Mouse (Mus musculus) CH12.LX (cell line): ENCODE results near the gene Ube2v1. TPM values are rescaled to one million over a fixed set of nuclear protein-coding genes. Genes with fewer than 3 reads are reported as not detected.

Experiments
- DNase-seq: peaks from one replicate; pipeline ENCODE4 v3.0.0-alpha.2; 2013; ENCODE audit errors: extremely low read depth
- H3K27ac ChIP-seq: 2 replicates; pipeline ENCODE4 v1.5.1; 2012; ENCODE audit warnings: low read depth, mild to moderate bottlenecking, control low read depth, moderate library complexity; ENCODE audit not compliant: insufficient read depth
- H3K27me3 ChIP-seq: replicated peaks from 2 replicates; pipeline ENCODE3; 2012; ENCODE audit warnings: inconsistent platforms
- H3K36me3 ChIP-seq, 2 experiments: replicated peaks in 1 of 2; 2 replicates each; pipeline versions ENCODE3 to v1.6.1; 2012; ENCODE audit warnings: inconsistent platforms in 1 of 2, low read length in 1 of 2, mild to moderate bottlenecking in 1 of 2, mixed read lengths in 1 of 2, moderate library complexity in 1 of 2; ENCODE audit not compliant: control insufficient read depth in 1 of 2, insufficient read depth in 1 of 2
- H3K4me1 ChIP-seq, 2 experiments: 2 replicates each; pipeline ENCODE4 v1.6.1; 2012; ENCODE audit warnings: inconsistent platforms in 1 of 2, moderate library complexity in 1 of 2; ENCODE audit not compliant: insufficient read depth in 2 of 2, control insufficient read depth in 1 of 2
- H3K4me2 ChIP-seq: 2 replicates; pipeline ENCODE4 v1.6.1; 2012; ENCODE audit warnings: low read depth, mild to moderate bottlenecking, control low read depth; ENCODE audit not compliant: poor library complexity, insufficient read depth, severe bottlenecking
- H3K4me3 ChIP-seq, 3 experiments: fragments of 150-350 bp in 1 of 3; sonication (generic) in 1 of 3; replicated peaks in 1 of 3; 2 replicates each; pipeline versions ENCODE3 to v1.5.1; 2011 to 2012; ENCODE audit warnings: low read depth in 2 of 3, low read length in 2 of 3, mild to moderate bottlenecking in 2 of 3, moderate library complexity in 2 of 3, control low read depth in 1 of 3, improper control_type of control experiment in 1 of 3, inconsistent platforms in 1 of 3, mixed read lengths in 1 of 3; ENCODE audit not compliant: poor library complexity in 1 of 3
- H3K79me2 ChIP-seq: replicated peaks from 2 replicates; pipeline ENCODE4 v1.6.1; 2012; ENCODE audit warnings: mild to moderate bottlenecking, moderate library complexity; ENCODE audit not compliant: control insufficient read depth, poor library complexity, insufficient read depth, severe bottlenecking; ENCODE audit errors: extremely low read depth
- H3K9ac ChIP-seq: 2 replicates; pipeline ENCODE4 v1.6.1; 2012; ENCODE audit warnings: low read depth, mild to moderate bottlenecking, control low read depth, moderate library complexity; ENCODE audit not compliant: insufficient read depth
- H3K9me3 ChIP-seq: replicated peaks from 2 replicates; pipeline ENCODE3; 2012; ENCODE audit warnings: low read length, inconsistent platforms, mixed read lengths
- BHLHE40 ChIP-seq: IDR thresholded peaks from 2 replicates; pipeline ENCODE4 v1.6.1; 2011; ENCODE audit warnings: mild to moderate bottlenecking, low read depth, low read length, improper control_type of control experiment
- CTCF ChIP-seq, 2 experiments: IDR thresholded peaks in 1 of 2; conservative IDR thresholded peaks in 1 of 2; 2 replicates each; pipeline ENCODE4 v1.5.1; 2011 to 2012; ENCODE audit warnings: low read depth in 2 of 2, low read length in 2 of 2, improper control_type of control experiment in 1 of 2, inconsistent platforms in 1 of 2, mild to moderate bottlenecking in 1 of 2, moderate library complexity in 1 of 2
- EP300 ChIP-seq: IDR thresholded peaks from 2 replicates; pipeline ENCODE4 v1.6.1; 2011; ENCODE audit warnings: low read length, improper control_type of control experiment
- ETS1 ChIP-seq: conservative IDR thresholded peaks from 2 replicates; pipeline ENCODE4 v1.6.1; 2012; ENCODE audit warnings: low read depth, mild to moderate bottlenecking, inconsistent platforms, low read length, improper control_type of control experiment, moderate library complexity
- GABPA ChIP-seq: IDR thresholded peaks from 2 replicates; pipeline ENCODE4 v1.6.1; 2012; ENCODE audit warnings: low read depth, low read length, improper control_type of control experiment, inconsistent platforms; ENCODE audit not compliant: insufficient replicate concordance
- HCFC1 ChIP-seq: IDR thresholded peaks from 2 replicates; pipeline ENCODE4 v1.6.1; 2012; ENCODE audit warnings: low read depth, mild to moderate bottlenecking, inconsistent platforms, low read length, improper control_type of control experiment
- IRF4 ChIP-seq: IDR thresholded peaks from 2 replicates; pipeline ENCODE4 v1.6.1; 2014; ENCODE audit warnings: low read depth, mild to moderate bottlenecking, inconsistent platforms, low read length, improper control_type of control experiment
- JUN ChIP-seq: IDR thresholded peaks from 2 replicates; pipeline ENCODE4 v1.6.1; 2011; ENCODE audit warnings: low read depth, mild to moderate bottlenecking, low read length, improper control_type of control experiment, moderate library complexity; ENCODE audit not compliant: insufficient read depth
- JUND ChIP-seq: conservative IDR thresholded peaks from 2 replicates; pipeline ENCODE4 v1.6.1; 2011; ENCODE audit warnings: low read depth, low read length, improper control_type of control experiment
- KAT2A ChIP-seq: IDR thresholded peaks from 2 replicates; pipeline ENCODE4 v1.6.1; 2012; ENCODE audit warnings: low read length, improper control_type of control experiment, inconsistent platforms; ENCODE audit not compliant: insufficient replicate concordance
- MAFK ChIP-seq: IDR thresholded peaks from 2 replicates; pipeline ENCODE4 v1.6.1; 2011; ENCODE audit warnings: low read length, improper control_type of control experiment; ENCODE audit not compliant: insufficient replicate concordance
- MAX ChIP-seq: IDR thresholded peaks from 2 replicates; pipeline ENCODE4 v1.6.1; 2011; ENCODE audit warnings: low read length, improper control_type of control experiment
- MAZ ChIP-seq: IDR thresholded peaks from 2 replicates; pipeline ENCODE4 v1.6.1; 2012; ENCODE audit warnings: low read depth, mild to moderate bottlenecking, inconsistent platforms, low read length, improper control_type of control experiment, moderate library complexity
- MXI1 ChIP-seq: IDR thresholded peaks from 2 replicates; pipeline ENCODE4 v1.6.1; 2011; ENCODE audit warnings: mild to moderate bottlenecking, low read depth, low read length, improper control_type of control experiment
- MYC ChIP-seq: IDR thresholded peaks from 2 replicates; pipeline ENCODE4 v1.6.1; 2011; ENCODE audit warnings: low read depth, mild to moderate bottlenecking, improper control_type of control experiment, low read length
- NELFE ChIP-seq: IDR thresholded peaks from 2 replicates; pipeline ENCODE4 v1.6.1; 2011; ENCODE audit warnings: low read depth, low read length, improper control_type of control experiment
- POLR2AphosphoS2 ChIP-seq: IDR thresholded peaks from 2 replicates; pipeline ENCODE4 v1.6.1; 2011; ENCODE audit warnings: low read depth, low read length, improper control_type of control experiment
- RAD21 ChIP-seq: IDR thresholded peaks from 2 replicates; pipeline ENCODE4 v1.6.1; 2011; ENCODE audit warnings: low read depth, mild to moderate bottlenecking, low read length, improper control_type of control experiment, moderate library complexity
- SMC3 ChIP-seq: IDR thresholded peaks from 2 replicates; pipeline ENCODE4 v1.6.1; 2011; ENCODE audit warnings: low read depth, low read length, improper control_type of control experiment
- TBP ChIP-seq: conservative IDR thresholded peaks from 2 replicates; pipeline ENCODE4 v1.6.1; 2011; ENCODE audit warnings: low read depth, low read length, improper control_type of control experiment
- USF1 ChIP-seq: IDR thresholded peaks from 2 replicates; pipeline ENCODE4 v1.6.1; 2014; ENCODE audit warnings: low read depth, mild to moderate bottlenecking, inconsistent platforms, low read length, improper control_type of control experiment
- ZC3H11A ChIP-seq: IDR thresholded peaks from 2 replicates; pipeline ENCODE4 v1.6.1; 2012; ENCODE audit warnings: low read depth, mild to moderate bottlenecking, inconsistent platforms, low read length, improper control_type of control experiment
- ZKSCAN1 ChIP-seq: IDR thresholded peaks from 2 replicates; pipeline ENCODE4 v1.6.1; 2012; ENCODE audit warnings: low read depth, inconsistent platforms, low read length, improper control_type of control experiment, borderline replicate concordance
- ZNF384 ChIP-seq: IDR thresholded peaks from 2 replicates; pipeline ENCODE4 v1.6.1; 2012; ENCODE audit warnings: low read depth, low read length, improper control_type of control experiment, inconsistent platforms
- dilution Hi-C: fragments of 300-500 bp; cut with MboI; formaldehyde crosslinking; loops from 2 replicates; pipeline ENCODE4 v1.14.3; 2020; ENCODE audit warnings: low sequenced_read_pairs; ENCODE audit not compliant: extremely low pct_unique_long_range_greater_than_20kb, extremely low pct_ligation_motif_present
- in situ Hi-C: fragments of 300-500 bp; cut with MboI; formaldehyde crosslinking; loops from 3 replicates; pipeline ENCODE4 v1.14.3; 2019; ENCODE audit warnings: low sequenced_read_pairs, low pct_ligation_motif_present, low pct_unique_long_range_greater_than_20kb, mixed read lengths
- polyA plus RNA-seq: library from polyadenylated mRNA; unstranded; fragments of >175 nt; gene quantifications from 2 replicates; pipeline ENCODE4 v1.2.1, GENCODE M21; 2012; ENCODE audit warnings: low read depth; ENCODE audit not compliant: insufficient read length
- total RNA-seq, 2 experiments: library from RNA; depleted of rRNA; stranded (reverse); fragments of 300-350 nt in 1 of 2; fragments of >200 nt in 1 of 2; gene quantifications; 2 replicates each; pipeline ENCODE4 v1.2.3; 2012 to 2014

Ube2v1 gene
- total and polyA plus RNA-seq, 3 experiments = 92.8 to 184 (median 126) TPM

DNA sequence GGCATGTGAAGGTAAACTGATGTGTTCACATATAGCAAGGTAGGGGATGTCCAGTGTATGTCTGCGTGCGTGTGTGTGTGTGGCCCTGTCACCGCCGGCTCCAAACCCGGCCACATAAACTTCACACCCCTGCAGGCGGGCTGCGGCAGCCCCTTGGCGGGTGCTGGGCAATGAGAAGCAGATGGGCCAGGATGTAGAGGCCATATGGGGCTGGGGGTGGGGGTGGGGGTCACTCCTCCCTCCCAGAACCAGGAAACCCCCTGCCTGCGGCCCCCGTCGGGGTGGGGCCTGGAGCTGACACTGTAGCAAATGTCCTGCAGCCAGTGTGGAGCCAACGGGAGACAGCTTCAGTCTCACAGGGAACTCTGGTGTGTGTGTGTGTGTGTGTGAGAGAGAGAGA, 68.2 kb downstream of the Ube2v1 start:
- TF ChIP-seq NELFE = no peak
- no peak for TF ChIP-seq GABPA
- no peak for TF ChIP-seq EP300
- TF ChIP-seq JUND = no peak
- no peak for TF ChIP-seq SMC3
- TF ChIP-seq RAD21 = no peak
- no peak for TF ChIP-seq JUN
- no peak for TF ChIP-seq ZC3H11A
- no peak for TF ChIP-seq IRF4
- no peak for TF ChIP-seq MAX
- TF ChIP-seq KAT2A = no peak
- no peak for TF ChIP-seq CTCF (conservative IDR thresholded peaks at IDR 0.05 in 1 of 2, IDR thresholded peaks at IDR 0.05 in 1 of 2; ENCODE audit: low read depth in 2 of 2, low read length in 2 of 2)
- TF ChIP-seq BHLHE40 = no peak
- TF ChIP-seq, all 38 proteins: peak for 0
- Histone ChIP-seq H3K9me3 (no peaks in the 10 kb centered on the region), H3K27ac (no peak overlapping the region), H3K4me3 (no peak overlapping the region), H3K9ac (no peak overlapping the region), H3K36me3 (peaks cover 0 to 29% of the 10 kb centered on the region in 2 experiments), H3K27me3 (no peaks in the 10 kb centered on the region), H3K4me2 (no peak overlapping the region), H3K79me2 (no peaks in the 10 kb centered on the region), H3K4me1 (peaks cover 28 to 53% of the 10 kb centered on the region in 2 experiments)
- in situ Hi-C loops = no loop called here
- no peak for DNase-seq
- dilution Hi-C loops = no loop called here

DNA sequence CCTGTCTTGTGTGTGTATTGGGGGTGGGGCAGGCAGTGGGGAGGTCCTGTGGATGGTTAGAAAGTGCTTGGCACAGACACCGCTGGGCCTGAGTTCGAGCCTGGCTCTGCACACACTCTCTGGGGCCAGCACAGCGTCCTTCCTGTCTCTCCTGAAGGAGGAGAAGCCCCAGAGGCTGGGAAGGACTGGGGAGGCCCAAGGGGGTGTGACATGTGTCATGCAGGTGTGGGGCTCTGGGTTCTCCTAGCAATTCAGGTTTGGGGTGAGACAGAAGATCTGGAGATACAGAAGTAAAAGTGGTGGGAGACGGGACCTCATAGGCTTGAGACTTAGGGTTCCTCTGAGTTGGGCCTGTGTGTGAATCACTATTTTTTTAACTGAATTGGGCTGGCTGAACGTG, 68.9 kb downstream of the Ube2v1 start:
- no peak for DNase-seq
- H3K9me3 ChIP-seq = no peaks in the 10 kb centered on the region
- H3K9ac ChIP-seq = no peak overlapping the region
- TF ChIP-seq MXI1 (no peak), TBP (no peak), RAD21 (no peak)
- H3K4me1 ChIP-seq = peaks cover 28 to 53% of the 10 kb centered on the region in 2 experiments
- peaks cover 0 to 28% of the 10 kb centered on the region in 2 experiments for H3K36me3 ChIP-seq
- H3K4me3 ChIP-seq = no peak overlapping the region
- H3K27me3 ChIP-seq = no peaks in the 10 kb centered on the region
- dilution Hi-C loops (no loop called here), in situ Hi-C loops (no loop called here)
- H3K4me2 ChIP-seq = no peak overlapping the region
- no peak overlapping the region for H3K27ac ChIP-seq
- no peaks in the 10 kb centered on the region for H3K79me2 ChIP-seq

GRCm38 (mm10) chr2:167562101-167562500, 69.8 kb downstream of the Ube2v1 start:
- no peaks in the 10 kb centered on the region for H3K79me2 ChIP-seq
- H3K4me1 ChIP-seq = peaks cover 28 to 54% of the 10 kb centered on the region in 2 experiments
- no peak for DNase-seq
- no peak overlapping the region for H3K4me2 ChIP-seq
- dilution Hi-C loops (no loop called here), in situ Hi-C loops (no loop called here)
- H3K4me3 ChIP-seq = no peak overlapping the region
- H3K36me3 ChIP-seq = peaks cover 0 to 31% of the 10 kb centered on the region in 2 experiments
- H3K27ac ChIP-seq = no peak overlapping the region
- no peak overlapping the region for H3K9ac ChIP-seq
- H3K27me3 ChIP-seq = no peaks in the 10 kb centered on the region
- TF ChIP-seq MAX = no peak
- no peak for TF ChIP-seq JUND
- TF ChIP-seq MXI1 = no peak
- TF ChIP-seq ETS1 = no peak
- no peak for TF ChIP-seq ZNF384
- TF ChIP-seq BHLHE40 = no peak
- TF ChIP-seq ZKSCAN1 = no peak
- TF ChIP-seq SMC3 = no peak
- TF ChIP-seq POLR2AphosphoS2 = no peak
- TF ChIP-seq MAZ = no peak
- TF ChIP-seq KAT2A = no peak
- no peak for TF ChIP-seq EP300
- TF ChIP-seq USF1 = no peak
- no peak for TF ChIP-seq MYC
- no peak for TF ChIP-seq RAD21
- TF ChIP-seq MAFK = no peak
- no peak for TF ChIP-seq HCFC1
- no peaks in the 10 kb centered on the region for H3K9me3 ChIP-seq
